Mouse (Mus musculus): ENCODE results near the gene Ddi2. TPM values are rescaled to one million over a fixed set of nuclear protein-coding genes. Genes with fewer than 3 reads are reported as not detected.
A peak's percentile ranks its signal among the peaks of the same experiment; 100 is the strongest.

The Ddi2 gene
- polyA plus RNA-seq, 1 experiment from 2014 or later: 13.2 TPM

- H3K27ac ChIP-seq (replicated peaks): peak overlapping the region; percentile 66
- 20% methylated on average over 9 of the region's 9 CpGs for WGBS
- ATAC-seq (ENCODE audit: extremely low read depth, insufficient number of reproducible peaks, low FRiP score, low TSS enrichment): peak; percentile 40; the same call in 1 of the 2 replicates
Measured at GRCm38 (mm10) chr4:141741856-141742255, 18.6 kb upstream of the Ddi2 start.

GRCm38 (mm10) chr4:141738015-141738414, 14.8 kb upstream of the Ddi2 start:
- Histone ChIP-seq H3K27ac (replicated peaks) (no peak overlapping the region), H3K36me3 (no peaks in the 10 kb centered on the region), H3K9me3 (no peaks in the 10 kb centered on the region), H3K4me1 (peaks cover 23% of the 10 kb centered on the region), H3K4me3 (no peak overlapping the region), H3K9ac (no peak overlapping the region), H3K27me3 (replicated peaks) (no peaks in the 10 kb centered on the region), H3K4me2 (no peak overlapping the region)
- 60% methylated on average over 8 of the region's 8 CpGs for WGBS
- ATAC-seq (ENCODE audit: extremely low read depth, insufficient number of reproducible peaks, low FRiP score, low TSS enrichment): no peak

More at GRCm38 (mm10) chr4:141741856-141742255, 18.6 kb upstream of the Ddi2 start:
- no peak overlapping the region for H3K4me2 ChIP-seq
- H3K36me3 ChIP-seq: no peaks in the 10 kb centered on the region
- peaks cover 19% of the 10 kb centered on the region for H3K4me1 ChIP-seq
- H3K9me3 ChIP-seq: no peaks in the 10 kb centered on the region
- peak overlapping the region; percentile 40; the same call in 1 of the 2 replicates for H3K9ac ChIP-seq
- peaks cover 5% of the 10 kb centered on the region; the same call in 1 of the 2 replicates for H3K27me3 ChIP-seq (replicated peaks)
- no peak overlapping the region for H3K4me3 ChIP-seq

GRCm38 (mm10) chr4:141736856-141737255, 13.6 kb upstream of the Ddi2 start:
- ATAC-seq (ENCODE audit: extremely low read depth, insufficient number of reproducible peaks, low FRiP score, low TSS enrichment): no peak
- Histone ChIP-seq H3K4me1 (peaks cover 15% of the 10 kb centered on the region), H3K36me3 (no peaks in the 10 kb centered on the region), H3K4me3 (no peak overlapping the region), H3K9ac (no peak overlapping the region), H3K9me3 (no peaks in the 10 kb centered on the region), H3K27ac (replicated peaks) (no peak overlapping the region), H3K4me2 (no peak overlapping the region), H3K27me3 (replicated peaks) (no peaks in the 10 kb centered on the region)
- 51% methylated on average over 4 of the region's 4 CpGs for WGBS

GRCm38 (mm10) chr4:141735206-141735560, 12.0 kb upstream of the Ddi2 start:
- Histone ChIP-seq H3K27ac (replicated peaks) (no peak overlapping the region), H3K4me3 (peak overlapping the region; percentile 49), H3K27me3 (replicated peaks) (no peaks in the 10 kb centered on the region), H3K4me1 (peaks cover 9% of the 10 kb centered on the region), H3K36me3 (no peaks in the 10 kb centered on the region), H3K9me3 (no peaks in the 10 kb centered on the region), H3K4me2 (peak overlapping the region; percentile 70), H3K9ac (peak overlapping the region; percentile 4; the same call in 1 of the 2 replicates)
- WGBS: 29% methylated on average over 9 of the region's 9 CpGs
- no peak for ATAC-seq (ENCODE audit: extremely low read depth, insufficient number of reproducible peaks, low FRiP score, low TSS enrichment)

GRCm38 (mm10) chr4:141734446-141735205, 11.4 kb upstream of the Ddi2 start:
- WGBS: 7% methylated on average over 24 of the region's 24 CpGs
- Histone ChIP-seq H3K4me1 (peaks cover 9% of the 10 kb centered on the region), H3K27ac (replicated peaks) (peak overlapping the region; percentile 44), H3K4me3 (peak overlapping the region; percentile 49), H3K4me2 (peak overlapping the region; percentile 70), H3K36me3 (no peaks in the 10 kb centered on the region), H3K27me3 (replicated peaks) (no peaks in the 10 kb centered on the region), H3K9ac (peak overlapping the region; percentile 68), H3K9me3 (no peaks in the 10 kb centered on the region)
- peak; percentile 84 for ATAC-seq (ENCODE audit: extremely low read depth, insufficient number of reproducible peaks, low FRiP score, low TSS enrichment)

GRCm38 (mm10) chr4:141731766-141732165, 8.5 kb upstream of the Ddi2 start:
- no peaks in the 10 kb centered on the region for H3K36me3 ChIP-seq
- H3K27ac ChIP-seq (replicated peaks): no peak overlapping the region
- H3K9me3 ChIP-seq: no peaks in the 10 kb centered on the region
- H3K4me1 ChIP-seq: peaks cover 9% of the 10 kb centered on the region
- ATAC-seq (ENCODE audit: extremely low read depth, insufficient number of reproducible peaks, low FRiP score, low TSS enrichment): no peak
- H3K4me3 ChIP-seq: no peak overlapping the region
- no peak overlapping the region for H3K9ac ChIP-seq
- no peaks in the 10 kb centered on the region for H3K27me3 ChIP-seq (replicated peaks)
- no peak overlapping the region for H3K4me2 ChIP-seq
- 67% methylated on average over 5 of the region's 5 CpGs for WGBS

GRCm38 (mm10) chr4:141730401-141730800, 7.2 kb upstream of the Ddi2 start:
- 76% methylated on average over 13 of the region's 13 CpGs for WGBS
- Histone ChIP-seq H3K9me3 (no peaks in the 10 kb centered on the region), H3K9ac (no peak overlapping the region), H3K27ac (replicated peaks) (no peak overlapping the region), H3K36me3 (no peaks in the 10 kb centered on the region), H3K4me3 (no peak overlapping the region), H3K4me2 (no peak overlapping the region), H3K27me3 (replicated peaks) (no peaks in the 10 kb centered on the region), H3K4me1 (peaks cover 9% of the 10 kb centered on the region)
- no peak for ATAC-seq (ENCODE audit: extremely low read depth, insufficient number of reproducible peaks, low FRiP score, low TSS enrichment)

GRCm38 (mm10) chr4:141729266-141729665, 6.0 kb upstream of the Ddi2 start:
- no peak for ATAC-seq (ENCODE audit: extremely low read depth, insufficient number of reproducible peaks, low FRiP score, low TSS enrichment)
- Histone ChIP-seq H3K4me2 (no peak overlapping the region), H3K9me3 (no peaks in the 10 kb centered on the region), H3K4me1 (peaks cover 2% of the 10 kb centered on the region; the same call in 1 of the 2 replicates), H3K36me3 (no peaks in the 10 kb centered on the region), H3K9ac (no peak overlapping the region), H3K27me3 (replicated peaks) (no peaks in the 10 kb centered on the region), H3K27ac (replicated peaks) (no peak overlapping the region), H3K4me3 (no peak overlapping the region)
- 76% methylated on average over 3 of the region's 3 CpGs for WGBS

GRCm38 (mm10) chr4:141725738-141726137, 2.5 kb upstream of the Ddi2 start:
- WGBS: 47% methylated on average over 3 of the region's 3 CpGs
- no peak overlapping the region for H3K27ac ChIP-seq (replicated peaks)
- no peak overlapping the region for H3K4me3 ChIP-seq
- no peak overlapping the region for H3K4me2 ChIP-seq
- no peaks in the 10 kb centered on the region for H3K36me3 ChIP-seq
- no peak for ATAC-seq (ENCODE audit: extremely low read depth, insufficient number of reproducible peaks, low FRiP score, low TSS enrichment)
- no peak overlapping the region for H3K9ac ChIP-seq
- no peaks in the 10 kb centered on the region for H3K9me3 ChIP-seq
- H3K27me3 ChIP-seq (replicated peaks): no peaks in the 10 kb centered on the region
- peaks cover 24% of the 10 kb centered on the region for H3K4me1 ChIP-seq

- H3K4me3 ChIP-seq: no peak overlapping the region
- no peaks in the 10 kb centered on the region for H3K27me3 ChIP-seq (replicated peaks)
- ATAC-seq (ENCODE audit: extremely low read depth, insufficient number of reproducible peaks, low FRiP score, low TSS enrichment): no peak
- H3K4me1 ChIP-seq: peaks cover 28% of the 10 kb centered on the region
- H3K27ac ChIP-seq (replicated peaks): no peak overlapping the region
- H3K4me2 ChIP-seq: no peak overlapping the region
- no peaks in the 10 kb centered on the region for H3K9me3 ChIP-seq
- 70% methylated on average over 5 of the region's 5 CpGs for WGBS
- no peak overlapping the region for H3K9ac ChIP-seq
- peaks cover 4% of the 10 kb centered on the region for H3K36me3 ChIP-seq
Measured at GRCm38 (mm10) chr4:141725277-141725676, 2.1 kb upstream of the Ddi2 start.

- WGBS: 62% methylated on average over 11 of the region's 11 CpGs
- H3K9me3 ChIP-seq: no peaks in the 10 kb centered on the region
- no peaks in the 10 kb centered on the region for H3K27me3 ChIP-seq (replicated peaks)
- no peak for ATAC-seq (ENCODE audit: extremely low read depth, insufficient number of reproducible peaks, low FRiP score, low TSS enrichment)
- H3K4me3 ChIP-seq: no peak overlapping the region
- H3K27ac ChIP-seq (replicated peaks): 0 out of 2 replicates have a peak overlapping the region, but pooled peaks have one; percentile 20
- peaks cover 11% of the 10 kb centered on the region for H3K36me3 ChIP-seq
- no peak overlapping the region for H3K9ac ChIP-seq
- peaks cover 35% of the 10 kb centered on the region for H3K4me1 ChIP-seq
- no peak overlapping the region; the same call in 1 of the 2 replicates for H3K4me2 ChIP-seq
Measured at GRCm38 (mm10) chr4:141724594-141724993, 1.4 kb upstream of the Ddi2 start.

GRCm38 (mm10) chr4:141723673-141724068, 452 bp upstream of the Ddi2 start:
- Histone ChIP-seq H3K27ac (replicated peaks) (peak overlapping the region; percentile 98), H3K4me1 (peaks cover 42% of the 10 kb centered on the region), H3K9me3 (no peaks in the 10 kb centered on the region), H3K9ac (peak overlapping the region; percentile 99), H3K36me3 (peaks cover 11% of the 10 kb centered on the region), H3K27me3 (replicated peaks) (no peaks in the 10 kb centered on the region), H3K4me2 (peak overlapping the region; percentile 87), H3K4me3 (peak overlapping the region; percentile 82)
- ATAC-seq (ENCODE audit: extremely low read depth, insufficient number of reproducible peaks, low FRiP score, low TSS enrichment): no peak
- WGBS: 10% methylated on average over 13 of the region's 13 CpGs
